Mouse (Mus musculus): ENCODE results near the gene Wars2.

Wars2 gene

GRCm38 (mm10) chr3:99140940-99141854 is at the start of gene Wars2:
TSS of gene Wars2 (plus strand) at chr3:99141068.
- DNase-seq (ENCODE audit: low spot score in 2 of 2) = peak; percentile 95 to 97

GRCm38 (mm10) chr3:99096816-99097215 is 44.1 kb upstream of the Wars2 start:
- DNase-seq (ENCODE audit: low spot score in 2 of 2) = no peak

- no peak for DNase-seq (ENCODE audit: low spot score in 2 of 2)
Measured at GRCm38 (mm10) chr3:99110353-99111213, 30.3 kb upstream of the Wars2 start.

- DNase-seq (ENCODE audit: low spot score in 2 of 2) = no peak
Measured at GRCm38 (mm10) chr3:99111214-99111608, 29.7 kb upstream of the Wars2 start.

- no peak for DNase-seq (ENCODE audit: low spot score in 2 of 2)
Measured at GRCm38 (mm10) chr3:99113266-99113837, 27.5 kb upstream of the Wars2 start.

GRCm38 (mm10) chr3:99120942-99121341 is 19.9 kb upstream of the Wars2 start:
- DNase-seq (ENCODE audit: low spot score in 2 of 2) = no peak

GRCm38 (mm10) chr3:99130521-99130920 is 10.3 kb upstream of the Wars2 start:
- DNase-seq (ENCODE audit: low spot score in 2 of 2) = peak; percentile 14 to 26

- DNase-seq (ENCODE audit: low spot score in 2 of 2) = peak; percentile 68 to 70
Measured at GRCm38 (mm10) chr3:99131973-99132372, 8.9 kb upstream of the Wars2 start.

- DNase-seq (ENCODE audit: low spot score in 2 of 2) = no peak
Measured at GRCm38 (mm10) chr3:99133913-99134312, 7.0 kb upstream of the Wars2 start.

GRCm38 (mm10) chr3:99147886-99148285 is 7.0 kb downstream of the Wars2 start:
- no peak for DNase-seq (ENCODE audit: low spot score in 2 of 2)

GRCm38 (mm10) chr3:99149035-99149434 is 8.2 kb downstream of the Wars2 start:
- no peak for DNase-seq (ENCODE audit: low spot score in 2 of 2)

GRCm38 (mm10) chr3:99156286-99156685 is 15.4 kb downstream of the Wars2 start:
- DNase-seq (ENCODE audit: low spot score in 2 of 2) = no peak

- no peak for DNase-seq (ENCODE audit: low spot score in 2 of 2)
Measured at GRCm38 (mm10) chr3:99156987-99157386, 16.1 kb downstream of the Wars2 start.

- no peak for DNase-seq (ENCODE audit: low spot score in 2 of 2)
Measured at GRCm38 (mm10) chr3:99157451-99158015, 16.7 kb downstream of the Wars2 start.

GRCm38 (mm10) chr3:99160016-99160415 is 19.1 kb downstream of the Wars2 start:
- DNase-seq (ENCODE audit: low spot score in 2 of 2) = no peak

GRCm38 (mm10) chr3:99162191-99162590 is 21.3 kb downstream of the Wars2 start:
- DNase-seq (ENCODE audit: low spot score in 2 of 2) = no peak

- no peak for DNase-seq (ENCODE audit: low spot score in 2 of 2)
Measured at GRCm38 (mm10) chr3:99167734-99168133, 26.9 kb downstream of the Wars2 start.

- DNase-seq (ENCODE audit: low spot score in 2 of 2) = no peak
Measured at GRCm38 (mm10) chr3:99173178-99173577, 32.3 kb downstream of the Wars2 start.

GRCm38 (mm10) chr3:99174658-99175304 is 33.9 kb downstream of the Wars2 start:
- no peak for DNase-seq (ENCODE audit: low spot score in 2 of 2)

- no peak for DNase-seq (ENCODE audit: low spot score in 2 of 2)
Measured at GRCm38 (mm10) chr3:99183355-99184016, 42.6 kb downstream of the Wars2 start.

- DNase-seq (ENCODE audit: low spot score in 2 of 2) = no peak
Measured at GRCm38 (mm10) chr3:99184373-99184772, 43.5 kb downstream of the Wars2 start.
